Mouse (Mus musculus) kidney, adult 2 months (tissue): ENCODE data around the gene H60c.

Source experiments
- CTCF ChIP-seq: fragments of 200-500 bp; conservative IDR thresholded peaks from 2 replicates; pipeline ENCODE4 v1.5.1; 2011; ENCODE audit warnings: low read depth, mild to moderate bottlenecking, control low read depth, low read length, moderate library complexity, mixed read lengths; ENCODE audit not compliant: insufficient read depth, insufficient read length
- POLR2A ChIP-seq: fragments of 200-500 bp; IDR thresholded peaks from one replicate; pipeline ENCODE4 v1.6.1; 2011; ENCODE audit warnings: low read depth, low read length, control low read depth

DNA sequence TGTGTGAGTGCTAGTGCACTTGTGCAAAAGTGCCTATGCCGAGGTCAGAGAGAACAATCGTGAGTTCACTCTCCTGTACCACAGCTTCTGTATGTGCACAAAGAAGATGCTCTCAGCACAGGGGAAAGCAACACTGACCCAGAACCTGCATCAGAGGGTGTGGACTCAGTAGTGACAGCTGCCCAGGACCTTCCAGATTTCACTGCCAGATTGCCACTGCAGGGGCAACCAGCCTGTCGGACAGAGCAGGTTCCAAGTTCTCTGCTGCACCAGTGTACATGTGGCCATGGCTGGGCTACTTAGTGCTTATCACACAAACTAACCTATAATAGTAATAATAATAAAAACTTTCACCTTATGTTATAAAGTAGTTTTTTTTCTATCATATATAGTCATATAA lies 10.2 kb downstream of the H60c start:
- TF ChIP-seq CTCF (no peak), POLR2A (no peak)
